ENCODE assay signal across 24 mouse cellular contexts in the genomic region with DNA sequence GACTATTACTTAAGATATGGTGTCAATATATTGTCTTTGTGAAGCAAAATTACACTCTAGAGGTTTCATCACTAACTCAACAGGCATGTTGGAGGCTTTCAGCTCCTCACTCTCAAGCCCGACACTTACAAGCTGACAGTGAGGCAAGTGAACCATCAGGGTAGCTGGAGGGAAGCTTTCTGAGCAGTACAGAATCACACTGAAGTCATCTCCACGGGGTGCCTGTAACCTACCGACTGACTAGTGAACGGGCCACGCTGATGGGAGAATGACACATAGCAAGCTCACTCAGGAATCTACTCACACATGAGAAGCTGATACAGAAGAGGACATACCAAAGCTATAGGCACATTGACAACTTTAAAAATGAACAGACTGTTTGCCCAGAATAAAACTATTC.
"Had no signal": no experiment of that assay in that cellular context is flagged by ENCODE, and none has a peak within 500 bp of the region (broad histone marks: within the 10 kb centered on the region; RNA-seq: fewer than 3 reads in every experiment).

No protein-coding gene starts in this region.

- DNase-seq: forebrain, postnatal 0 days; gastrocnemius, postnatal 14 days; gastrocnemius, postnatal 36 days; heart, postnatal 14 days; kidney, adult 11 months; kidney, adult 2 months; kidney, adult 9 months; kidney, postnatal 14 days; kidney, postnatal 36 days; layer of hippocampus, adult 9-11 months; layer of hippocampus, postnatal 36 days; left cerebral cortex, postnatal 4 days had no signal

- ATAC-seq: forebrain, embryonic 15.5 days; forebrain, postnatal 0 days; hindbrain, postnatal 0 days; intestine, embryonic 16.5 days; liver, embryonic 12.5 days had no signal

- H3K4me1 ChIP-seq: forebrain, embryonic 15.5 days; hindbrain, embryonic 13.5 days; hindbrain, embryonic 15.5 days; kidney, embryonic 15.5 days; limb, embryonic 13.5 days; limb, embryonic 15.5 days; liver, embryonic 12.5 days had no signal

- H3K27me3 ChIP-seq: forebrain, embryonic 15.5 days; heart, embryonic 15.5 days; hindbrain, embryonic 13.5 days; hindbrain, embryonic 15.5 days; kidney, embryonic 15.5 days; limb, embryonic 13.5 days; limb, embryonic 15.5 days; liver, embryonic 12.5 days had no signal

- H3K27ac ChIP-seq: forebrain, embryonic 15.5 days; heart, embryonic 15.5 days; hindbrain, embryonic 13.5 days; hindbrain, embryonic 15.5 days; hindbrain, postnatal 0 days; kidney, embryonic 15.5 days; kidney, postnatal 0 days; limb, embryonic 13.5 days; limb, embryonic 15.5 days; liver, embryonic 12.5 days; liver, embryonic 14.5 days had no signal

- H3K9ac ChIP-seq: forebrain, embryonic 15.5 days; forebrain, postnatal 0 days; heart, embryonic 15.5 days; hindbrain, embryonic 13.5 days; hindbrain, embryonic 15.5 days; kidney, embryonic 15.5 days; limb, embryonic 13.5 days; limb, embryonic 15.5 days; liver, embryonic 12.5 days; liver, embryonic 14.5 days had no signal

- H3K4me2 ChIP-seq: forebrain, embryonic 15.5 days; hindbrain, embryonic 13.5 days; hindbrain, embryonic 15.5 days; kidney, embryonic 15.5 days; limb, embryonic 13.5 days; limb, embryonic 15.5 days; liver, embryonic 12.5 days had no signal

- H3K4me3 ChIP-seq: forebrain, embryonic 15.5 days; heart, embryonic 15.5 days; hindbrain, embryonic 13.5 days; hindbrain, embryonic 15.5 days; kidney, embryonic 15.5 days; limb, embryonic 13.5 days; limb, embryonic 15.5 days; liver, embryonic 12.5 days had no signal

- H3K36me3 ChIP-seq: liver, embryonic 12.5 days had no signal

- H3K9me3 ChIP-seq: forebrain, embryonic 15.5 days; heart, embryonic 15.5 days; hindbrain, embryonic 13.5 days; hindbrain, embryonic 15.5 days; kidney, embryonic 15.5 days; limb, embryonic 13.5 days; limb, embryonic 15.5 days; liver, embryonic 12.5 days had no signal
